Mouse (Mus musculus) small intestine, adult 2 months (tissue): ENCODE data around the gene Haus6.

ENCODE experiments used
- CTCF ChIP-seq: fragments of 200-500 bp; IDR thresholded peaks from 2 replicates; pipeline ENCODE4 v1.5.1; 2012; ENCODE audit warnings: low read depth, mild to moderate bottlenecking, control low read depth, inconsistent platforms, low read length, moderate library complexity, mixed read lengths; ENCODE audit not compliant: insufficient replicate concordance, insufficient read length; ENCODE audit errors: extremely low read depth
- POLR2A ChIP-seq: fragments of 200-500 bp; IDR thresholded peaks from 2 replicates; pipeline ENCODE4 v1.6.1; 2012; ENCODE audit warnings: low read depth, mild to moderate bottlenecking, control low read depth, inconsistent platforms, low read length, moderate library complexity

DNA sequence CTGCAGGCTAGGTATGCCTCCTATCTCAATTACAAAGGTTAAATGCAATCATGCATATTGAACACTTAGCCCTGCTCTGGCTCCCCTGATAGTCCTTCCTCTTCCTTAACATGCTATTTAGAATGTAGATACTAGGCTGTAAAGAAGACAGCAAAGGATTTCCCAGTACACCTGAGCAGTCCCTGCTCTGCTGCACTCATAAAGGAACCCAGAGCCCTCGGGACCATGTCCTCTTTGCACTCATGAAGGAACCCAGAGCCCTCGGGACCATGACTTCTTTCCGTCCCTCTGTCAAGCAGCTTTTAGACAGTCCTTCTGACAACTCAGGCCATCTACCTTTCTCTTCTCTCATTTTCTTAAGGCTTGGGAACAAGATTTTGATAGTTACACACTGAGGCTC lies 31.3 kb downstream of the Haus6 start:
- TF ChIP-seq CTCF (no peak), POLR2A (no peak)
